Mouse (Mus musculus): Measurements from ENCODE around the gene Epha8. TPM values are rescaled to one million over a fixed set of nuclear protein-coding genes. Genes with fewer than 3 reads are reported as not detected.

The Epha8 gene
- total and polyA plus RNA-seq, 3 experiments = not detected

DNA sequence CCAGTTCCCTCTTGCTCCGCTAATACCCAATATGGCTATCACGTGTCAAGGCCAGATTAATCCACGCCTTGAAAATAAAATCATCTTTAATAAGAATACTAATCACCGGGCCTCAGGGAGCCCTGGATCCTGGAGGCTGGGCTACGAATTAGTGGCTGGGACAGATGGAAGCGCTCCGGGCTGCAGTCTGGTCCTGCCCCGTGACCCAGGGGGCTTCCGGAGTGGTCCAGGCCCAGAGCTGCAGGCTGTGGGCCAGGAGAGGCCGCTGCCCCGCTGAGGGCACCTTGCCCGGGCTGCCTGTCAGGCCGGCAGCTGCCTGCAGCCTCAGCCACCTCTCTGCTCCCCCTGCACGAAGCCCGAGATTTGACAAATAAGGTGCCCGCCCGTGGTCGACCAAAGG lies 13.9 kb downstream of the Epha8 start:
- dilution Hi-C loops (cut with MboI; ENCODE audit: extremely low pct_ligation_motif_present, extremely low pct_unique_long_range_greater_than_20kb, low sequenced_read_pairs) = no loop called here
- Histone ChIP-seq H3K79me2 (replicated peaks; ENCODE audit: control insufficient read depth, extremely low read depth, insufficient read depth, poor library complexity, severe bottlenecking) (no peaks in the 10 kb centered on the region), H3K36me3 (replicated peaks in 1 of 2; ENCODE audit: control insufficient read depth in 1 of 2, insufficient read depth in 1 of 2, low read length in 1 of 2) (no peaks in the 10 kb centered on the region), H3K9me3 (replicated peaks; ENCODE audit: low read length) (peaks cover 6% of the 10 kb centered on the region), H3K9ac (ENCODE audit: insufficient read depth, low read depth) (no peak overlapping the region), H3K4me3 (replicated peaks in 1 of 3; ENCODE audit: low read depth in 2 of 3, low read length in 2 of 3, poor library complexity in 1 of 3) (no peak overlapping the region), H3K27ac (ENCODE audit: insufficient read depth, low read depth) (no peak overlapping the region), H3K27me3 (replicated peaks) (peaks cover 99% of the 10 kb centered on the region), H3K4me1 (ENCODE audit: control insufficient read depth in 1 of 2, insufficient read depth in 2 of 2) (peaks cover 0 to 1% of the 10 kb centered on the region in 2 experiments; a peak in 1 of 4 replicates), H3K4me2 (ENCODE audit: insufficient read depth, low read depth, poor library complexity, severe bottlenecking) (no peak overlapping the region)
- no peak for DNase-seq (ENCODE audit: extremely low read depth)
- in situ Hi-C loops (cut with MboI; ENCODE audit: low pct_ligation_motif_present, low pct_unique_long_range_greater_than_20kb, low sequenced_read_pairs) = no loop called here
- TF ChIP-seq ETS1 (conservative IDR thresholded peaks at IDR 0.05; ENCODE audit: low read depth, low read length) (no peak), PAX5 (IDR thresholded peaks at IDR 0.05; ENCODE audit: low read length) (no peak), UBTF (IDR thresholded peaks at IDR 0.05; ENCODE audit: low read depth, low read length) (no peak), SIN3A (IDR thresholded peaks at IDR 0.05; ENCODE audit: low read length) (no peak), MAFK (IDR thresholded peaks at IDR 0.05; ENCODE audit: insufficient replicate concordance, low read length) (no peak), ZKSCAN1 (IDR thresholded peaks at IDR 0.05; ENCODE audit: borderline replicate concordance, low read depth, low read length) (no peak), USF2 (conservative IDR thresholded peaks at IDR 0.05; ENCODE audit: low read depth, low read length) (no peak), CTCF (conservative IDR thresholded peaks at IDR 0.05 in 1 of 2, IDR thresholded peaks at IDR 0.05 in 1 of 2; ENCODE audit: low read depth in 2 of 2, low read length in 2 of 2) (no peak), MEF2A (IDR thresholded peaks at IDR 0.05; ENCODE audit: borderline replicate concordance, low read depth, low read length) (no peak), MAX (IDR thresholded peaks at IDR 0.05; ENCODE audit: low read length) (no peak), NRF1 (IDR thresholded peaks at IDR 0.05; ENCODE audit: low read depth, low read length) (no peak), USF1 (IDR thresholded peaks at IDR 0.05; ENCODE audit: low read depth, low read length) (no peak), TCF12 (IDR thresholded peaks at IDR 0.05; ENCODE audit: low read depth, low read length) (no peak), ZMIZ1 (IDR thresholded peaks at IDR 0.05; ENCODE audit: low read depth, low read length) (no peak), IRF4 (IDR thresholded peaks at IDR 0.05; ENCODE audit: low read depth, low read length) (no peak)

DNA sequence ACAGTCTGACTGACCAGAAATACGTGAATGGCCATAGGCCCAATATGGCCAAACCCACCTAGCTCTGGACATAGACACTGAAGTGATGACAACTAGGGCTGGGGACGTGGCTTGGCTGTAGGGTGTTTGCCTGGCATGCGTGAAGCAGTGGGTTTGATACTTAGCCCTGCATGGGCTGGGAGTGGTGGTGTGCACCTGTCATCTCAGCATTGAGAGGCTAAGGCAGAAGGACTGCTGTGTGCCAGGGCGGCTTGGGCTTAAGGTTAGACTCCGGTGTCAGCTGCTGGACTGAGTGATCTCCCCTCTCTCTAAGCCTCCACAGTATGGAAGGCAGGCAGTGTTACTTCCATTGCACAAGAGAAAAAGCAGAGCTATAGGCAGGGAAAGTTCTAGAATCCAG lies 18.7 kb downstream of the Epha8 start:
- dilution Hi-C loops (cut with MboI; ENCODE audit: extremely low pct_ligation_motif_present, extremely low pct_unique_long_range_greater_than_20kb, low sequenced_read_pairs) = no loop called here
- H3K4me1 ChIP-seq (ENCODE audit: control insufficient read depth in 1 of 2, insufficient read depth in 2 of 2) = peaks cover 0 to 6% of the 10 kb centered on the region in 2 experiments; a peak in 1 of 4 replicates
- no peak overlapping the region for H3K9ac ChIP-seq (ENCODE audit: insufficient read depth, low read depth)
- H3K4me3 ChIP-seq (replicated peaks in 1 of 3; ENCODE audit: low read depth in 2 of 3, low read length in 2 of 3, poor library complexity in 1 of 3) = no peak overlapping the region
- no peaks in the 10 kb centered on the region for H3K36me3 ChIP-seq (replicated peaks in 1 of 2; ENCODE audit: control insufficient read depth in 1 of 2, insufficient read depth in 1 of 2, low read length in 1 of 2)
- TF ChIP-seq MEF2A (IDR thresholded peaks at IDR 0.05; ENCODE audit: borderline replicate concordance, low read depth, low read length) (no peak), ELF1 (IDR thresholded peaks at IDR 0.05; ENCODE audit: low read depth, low read length) (no peak), CHD1 (IDR thresholded peaks at IDR 0.05; ENCODE audit: low read depth, low read length) (no peak), RCOR1 (conservative IDR thresholded peaks at IDR 0.05; ENCODE audit: low read depth, low read length) (no peak), SIN3A (IDR thresholded peaks at IDR 0.05; ENCODE audit: low read length) (no peak), ETS1 (conservative IDR thresholded peaks at IDR 0.05; ENCODE audit: low read depth, low read length) (no peak), USF1 (IDR thresholded peaks at IDR 0.05; ENCODE audit: low read depth, low read length) (no peak), JUND (conservative IDR thresholded peaks at IDR 0.05; ENCODE audit: low read depth, low read length) (no peak), TBP (conservative IDR thresholded peaks at IDR 0.05; ENCODE audit: low read depth, low read length) (no peak), NRF1 (IDR thresholded peaks at IDR 0.05; ENCODE audit: low read depth, low read length) (no peak), HCFC1 (IDR thresholded peaks at IDR 0.05; ENCODE audit: low read depth, low read length) (no peak), MAX (IDR thresholded peaks at IDR 0.05; ENCODE audit: low read length) (no peak), CTCF (conservative IDR thresholded peaks at IDR 0.05 in 1 of 2, IDR thresholded peaks at IDR 0.05 in 1 of 2; ENCODE audit: low read depth in 2 of 2, low read length in 2 of 2) (no peak), EP300 (IDR thresholded peaks at IDR 0.05; ENCODE audit: low read length) (no peak), ZKSCAN1 (IDR thresholded peaks at IDR 0.05; ENCODE audit: borderline replicate concordance, low read depth, low read length) (no peak)
- no peak overlapping the region for H3K27ac ChIP-seq (ENCODE audit: insufficient read depth, low read depth)
- H3K79me2 ChIP-seq (replicated peaks; ENCODE audit: control insufficient read depth, extremely low read depth, insufficient read depth, poor library complexity, severe bottlenecking) = no peaks in the 10 kb centered on the region
- H3K27me3 ChIP-seq (replicated peaks) = peaks cover 100% of the 10 kb centered on the region
- no peak for DNase-seq (ENCODE audit: extremely low read depth)
- no peak overlapping the region for H3K4me2 ChIP-seq (ENCODE audit: insufficient read depth, low read depth, poor library complexity, severe bottlenecking)
- in situ Hi-C loops (cut with MboI; ENCODE audit: low pct_ligation_motif_present, low pct_unique_long_range_greater_than_20kb, low sequenced_read_pairs) = no loop called here
- no peaks in the 10 kb centered on the region for H3K9me3 ChIP-seq (replicated peaks; ENCODE audit: low read length)
